Mouse (Mus musculus): ENCODE results near the gene Ttc7b.

GRCm38 (mm10) chr12:100407371-100407770, 113.3 kb downstream of the Ttc7b start:
- TF ChIP-seq GATA1 (IDR thresholded peaks at IDR 0.05; ENCODE audit: low read length), result no peak
- TF ChIP-seq TAL1 (IDR thresholded peaks at IDR 0.05; ENCODE audit: low read length), result no peak

Data from erythroblast, embryonic 14.5 days (primary cell).